Mouse (Mus musculus) thymus, postnatal 14 days (tissue): Measurements from ENCODE around the gene Calm1.
A peak's percentile ranks its signal among the peaks of the same experiment; 100 is the strongest.

Source experiments
- DNase-seq: peaks from one replicate; pipeline ENCODE4 v3.0.0; 2021

Gene Calm1

GRCm38 (mm10) chr12:100226073-100226472 lies 26.8 kb downstream of the Calm1 start:
- DNase-seq, result no peak

- no peak for DNase-seq
These were observed 27.4 kb downstream of the Calm1 start for GRCm38 (mm10) chr12:100226621-100227020.

GRCm38 (mm10) chr12:100228041-100228725 lies 28.9 kb downstream of the Calm1 start:
- DNase-seq, result peak; percentile 76

GRCm38 (mm10) chr12:100234201-100234600 lies 35.0 kb downstream of the Calm1 start:
- no peak for DNase-seq

- no peak for DNase-seq
These were observed 35.7 kb downstream of the Calm1 start for GRCm38 (mm10) chr12:100234919-100235318.

- no peak for DNase-seq
These were observed 36.2 kb downstream of the Calm1 start for GRCm38 (mm10) chr12:100235423-100235822.

GRCm38 (mm10) chr12:100239404-100239803 lies 40.2 kb downstream of the Calm1 start:
- no peak for DNase-seq

GRCm38 (mm10) chr12:100239807-100240206 lies 40.6 kb downstream of the Calm1 start:
- no peak for DNase-seq

- peak; percentile 27 for DNase-seq
These were observed 42.9 kb downstream of the Calm1 start for GRCm38 (mm10) chr12:100241911-100242796.

- DNase-seq, result no peak
These were observed 45.3 kb downstream of the Calm1 start for GRCm38 (mm10) chr12:100244580-100244979.

GRCm38 (mm10) chr12:100249170-100249569 lies 49.9 kb downstream of the Calm1 start:
- DNase-seq, result no peak

- no peak for DNase-seq
These were observed 55.2 kb downstream of the Calm1 start for GRCm38 (mm10) chr12:100254471-100254870.

- DNase-seq, result no peak
These were observed 56.3 kb downstream of the Calm1 start for GRCm38 (mm10) chr12:100255441-100255949.

- DNase-seq, result no peak
These were observed 58.5 kb downstream of the Calm1 start for GRCm38 (mm10) chr12:100257779-100258178.
